Mouse (Mus musculus) gastrocnemius, postnatal 4 days (tissue): ENCODE measurements around the gene Olfml2a. TPM values are rescaled to one million over a fixed set of nuclear protein-coding genes. Genes with fewer than 3 reads are reported as not detected.

Experiments used
- DNase-seq, 2 experiments: peaks; one replicate each; pipeline ENCODE4 v3.0.0; 2021 to 2022; ENCODE audit warnings: low spot score in 2 of 2, mixed read lengths in 2 of 2
- total RNA-seq, 2 experiments: library from RNA; stranded (reverse); gene quantifications; 2 replicates each; pipeline ENCODE4 v1.2.3; 2021

The Olfml2a gene
- total RNA-seq, 2 experiments from 2014 or later = 39.3 to 46.4 TPM

- DNase-seq = no peak
These were observed 44.4 kb downstream of the Olfml2a start for GRCm38 (mm10) chr2:38975941-38976805.

GRCm38 (mm10) chr2:38977837-38978236 is 46.1 kb downstream of the Olfml2a start:
- no peak for DNase-seq

GRCm38 (mm10) chr2:38983456-38983855 is 51.7 kb downstream of the Olfml2a start:
- no peak for DNase-seq

DNA sequence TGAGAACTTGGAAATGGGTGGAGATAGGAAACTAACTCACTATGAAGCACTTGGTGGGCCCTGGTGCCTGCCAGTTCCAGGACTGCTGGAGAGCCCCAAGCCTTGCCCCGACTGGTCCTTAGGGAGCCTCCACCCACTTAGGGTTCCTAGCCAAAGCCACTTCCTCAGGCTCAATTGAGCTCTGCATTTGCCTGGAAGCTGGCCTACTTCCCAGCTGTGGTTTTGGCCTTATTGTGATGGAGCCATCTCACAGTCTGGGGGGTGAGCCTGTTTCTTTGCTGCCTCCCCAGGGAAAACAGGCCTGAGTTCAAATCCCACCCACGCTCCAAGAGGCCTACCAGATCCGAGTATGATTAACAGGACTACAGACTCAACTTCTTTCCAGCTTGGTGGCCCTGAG is 54.8 kb downstream of the Olfml2a start:
- no peak for DNase-seq

- DNase-seq = no peak
These were observed 55.6 kb downstream of the Olfml2a start for GRCm38 (mm10) chr2:38987371-38987770.

DNA sequence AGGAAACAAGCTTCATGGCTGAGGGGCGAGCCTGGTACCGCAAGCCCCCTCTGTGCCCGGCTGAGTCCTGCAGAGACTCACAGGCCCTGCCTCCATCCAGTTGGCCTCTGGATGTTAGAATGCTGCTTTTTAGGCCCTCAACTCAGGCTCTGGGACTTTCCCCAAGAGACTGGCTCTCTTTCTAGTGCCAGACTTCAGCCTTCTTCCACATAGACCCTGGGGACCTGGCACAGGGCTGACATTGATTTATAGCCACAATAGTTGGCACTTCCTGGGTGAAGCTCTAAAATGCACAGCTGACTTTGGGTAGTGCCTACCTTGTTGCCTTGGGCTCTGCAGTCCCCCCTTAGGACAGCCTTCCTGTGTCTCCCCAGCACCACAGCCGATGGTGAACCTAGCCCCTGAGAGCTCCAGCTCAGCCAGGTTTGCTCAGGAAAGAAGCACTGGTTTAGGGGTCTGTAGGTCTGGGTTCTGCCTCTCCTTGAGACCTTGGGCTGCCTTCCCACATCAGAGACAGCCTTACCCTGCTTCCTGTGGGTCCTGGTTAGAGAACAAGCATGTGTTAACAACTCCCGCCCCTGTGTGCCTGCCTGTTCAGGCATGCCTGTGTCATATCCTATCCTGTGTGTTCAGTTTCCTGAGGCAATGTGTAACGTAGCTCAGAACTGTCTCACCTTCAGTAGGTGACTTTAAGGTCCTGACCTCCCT is 56.2 kb downstream of the Olfml2a start:
- no peak for DNase-seq

GRCm38 (mm10) chr2:38988929-38989328 is 57.2 kb downstream of the Olfml2a start:
- no peak for DNase-seq

- DNase-seq = no peak
These were observed 60.2 kb downstream of the Olfml2a start for GRCm38 (mm10) chr2:38992004-38992403.

DNA sequence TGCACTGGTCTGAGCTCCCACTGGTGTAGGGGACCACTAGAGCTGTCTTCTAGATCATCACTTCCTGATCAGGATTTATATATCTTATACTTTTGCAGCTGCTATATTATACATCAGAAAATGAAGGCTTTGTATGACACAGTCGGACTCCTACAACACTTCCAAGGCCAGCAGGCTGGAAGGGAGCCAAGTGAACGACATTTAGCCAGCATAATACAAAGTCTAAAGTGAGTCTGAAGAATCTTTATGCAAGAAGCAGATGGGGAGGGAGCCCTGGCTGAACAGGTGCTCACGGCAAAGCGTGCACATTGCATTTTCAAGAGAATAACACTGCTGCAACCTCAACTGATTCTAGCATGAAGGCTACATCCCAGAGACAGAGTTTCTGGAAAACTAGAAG is 60.7 kb downstream of the Olfml2a start:
- DNase-seq = no peak

DNA sequence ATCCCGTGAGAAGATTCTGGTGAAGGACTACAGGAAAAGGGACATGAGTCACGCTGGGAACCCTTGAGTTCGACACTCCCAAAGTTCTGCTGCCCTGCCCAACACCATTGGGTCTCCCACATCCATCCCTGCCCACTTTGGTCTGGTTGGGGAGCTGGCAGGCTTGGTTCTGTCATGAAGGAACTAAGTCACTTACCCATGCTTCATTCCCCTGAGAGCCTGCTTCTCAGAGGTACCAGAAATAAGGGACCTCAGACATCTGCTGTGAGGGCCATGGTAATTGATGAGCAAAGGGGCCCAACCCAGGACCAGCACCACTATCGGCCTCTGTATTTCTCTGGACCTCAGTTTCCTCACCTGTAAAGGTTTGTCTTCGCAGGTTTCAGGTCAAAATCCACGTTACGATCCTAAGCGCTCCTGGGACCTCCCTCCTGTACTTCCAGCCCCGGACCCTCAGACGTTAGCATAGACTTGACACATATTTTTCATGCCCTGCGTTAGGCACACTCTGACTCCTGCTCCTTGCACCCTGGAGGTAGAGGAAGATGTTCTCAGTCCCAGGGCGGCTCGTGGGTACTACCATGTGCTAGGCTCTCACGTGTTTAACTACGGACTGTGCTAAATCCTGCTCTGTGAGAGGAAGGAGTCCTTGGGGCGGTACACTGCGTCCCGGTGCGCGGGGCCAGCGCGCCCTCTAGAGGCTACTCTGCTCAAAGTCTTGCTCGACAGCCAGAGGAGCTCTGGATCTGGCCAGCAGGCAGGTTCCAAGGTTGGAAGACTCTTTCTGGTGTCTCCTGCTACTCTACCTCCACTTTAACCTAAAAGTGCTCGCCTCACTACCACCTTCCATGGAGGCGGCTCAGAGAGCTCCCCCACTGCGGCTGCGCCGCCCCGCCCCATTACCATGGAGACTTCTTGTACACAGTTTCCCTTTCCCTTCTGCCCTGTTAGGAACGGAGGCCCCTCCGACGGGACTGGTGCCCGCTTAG is 65.9 kb downstream of the Olfml2a start, which contains the start of gene Wdr38:
Gene Wdr38, plus strand, starts transcription at position 91 of the 989 bp plus-strand sequence.
- DNase-seq = peak; percentile 79 to 88

DNA sequence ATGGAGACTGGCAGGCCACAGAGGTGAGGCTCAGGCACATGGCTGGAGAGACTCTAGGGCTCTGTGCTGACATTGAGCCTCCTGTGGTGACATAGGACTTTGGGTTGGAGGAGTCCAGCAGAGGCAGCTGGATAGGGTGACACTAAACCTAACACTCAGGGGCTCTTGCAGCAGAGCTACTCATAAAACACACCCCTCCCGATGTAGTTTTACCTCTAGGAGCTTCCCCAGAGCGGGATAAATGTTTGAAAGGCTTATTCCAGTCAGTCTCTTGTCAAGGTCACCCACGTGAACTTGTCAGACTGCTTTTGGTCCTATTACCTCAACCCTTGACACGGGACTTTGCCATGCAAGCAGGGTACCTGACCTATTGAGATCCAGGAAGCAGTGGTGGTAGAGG is 67.6 kb downstream of the Olfml2a start:
- DNase-seq = no peak

GRCm38 (mm10) chr2:38999910-39000586 is 68.3 kb downstream of the Olfml2a start:
- no peak for DNase-seq

DNA sequence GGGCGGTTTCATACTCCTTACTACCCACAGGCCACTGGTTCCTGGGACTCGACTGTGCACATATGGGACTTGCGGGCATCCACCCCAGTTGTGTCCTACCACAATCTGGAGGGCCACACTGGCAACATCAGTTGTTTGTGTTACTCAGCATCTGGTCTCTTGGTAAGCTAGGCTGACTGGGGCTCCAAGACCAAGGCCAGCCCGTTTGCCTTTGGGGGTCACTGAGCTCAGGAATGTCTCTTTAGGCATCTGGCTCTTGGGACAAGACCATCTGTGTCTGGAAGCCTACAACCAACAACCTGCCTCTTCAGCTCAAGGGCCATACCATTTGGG is 68.8 kb downstream of the Olfml2a start:
- DNase-seq = no peak

DNA sequence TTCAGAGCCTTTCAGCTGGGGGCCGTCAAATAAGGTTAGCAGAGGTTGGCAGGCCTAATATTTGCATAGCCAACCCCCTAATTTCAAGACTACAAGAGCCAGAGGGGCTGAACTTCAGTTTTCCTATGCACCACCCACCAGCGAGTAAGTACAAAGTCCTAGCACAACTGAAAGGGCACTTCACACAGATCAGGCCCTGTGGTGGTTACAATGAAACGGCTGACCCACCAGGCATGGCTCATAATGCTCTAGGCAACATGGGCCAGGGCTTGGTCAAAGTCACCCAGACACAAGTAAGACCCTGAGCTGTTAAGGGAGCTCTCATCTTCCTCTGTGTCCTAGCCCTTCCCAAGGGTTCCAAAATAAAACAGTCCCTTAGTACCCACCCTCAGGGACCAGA is 70.1 kb downstream of the Olfml2a start:
- no peak for DNase-seq

- no peak for DNase-seq
These were observed 71.3 kb downstream of the Olfml2a start for GRCm38 (mm10) chr2:39003106-39003505.

- DNase-seq = no peak
These were observed 71.7 kb downstream of the Olfml2a start for GRCm38 (mm10) chr2:39003512-39003911.

- DNase-seq = no peak
These were observed 72.6 kb downstream of the Olfml2a start for GRCm38 (mm10) chr2:39004372-39004771.

- peak; percentile 88 to 94 for DNase-seq
These were observed 73.2 kb downstream of the Olfml2a start, which contains the start of gene Arpc5l for GRCm38 (mm10) chr2:39004880-39005435. TSS of gene Arpc5l (plus strand) at chr2:39005348.

GRCm38 (mm10) chr2:39005574-39006079 is 73.8 kb downstream of the Olfml2a start, which contains the start of gene Rpl35:
TSS of gene Rpl35 (minus strand) at chr2:39005624.
- DNase-seq = no peak

DNA sequence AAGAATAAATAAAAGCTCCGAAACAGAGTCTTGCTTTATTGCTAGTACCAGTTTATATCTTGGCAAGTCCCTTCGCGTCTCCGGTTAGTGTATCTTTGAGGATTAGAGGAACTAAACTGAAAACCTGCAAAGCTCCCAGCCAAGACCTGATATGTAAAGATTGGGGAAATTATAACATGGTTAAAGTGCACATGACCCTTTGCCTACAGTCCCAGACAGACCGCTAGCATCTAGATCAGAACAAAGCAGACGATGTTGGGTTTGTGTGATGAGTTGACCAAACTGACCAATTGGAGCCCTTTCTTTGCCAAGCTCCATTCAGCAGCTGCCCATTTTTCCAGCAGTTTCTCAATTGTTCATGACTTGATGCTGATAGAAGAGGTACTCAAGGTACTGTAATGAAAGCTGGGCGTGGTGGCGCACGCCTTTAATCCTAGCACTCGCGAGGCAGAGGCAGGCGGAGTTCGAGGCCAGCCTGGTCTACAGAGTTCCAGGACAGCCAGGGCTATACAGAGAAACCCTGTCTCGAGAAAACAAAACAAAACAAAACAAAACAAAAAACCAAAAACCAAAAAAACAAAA is 74.5 kb downstream of the Olfml2a start:
- no peak for DNase-seq
